ENCODE assay signal across 9 mouse cellular contexts in genomic region chr2:128139781-128140180, GRCm38 (mm10). TPM values are rescaled to one million over a fixed set of nuclear protein-coding genes. Genes with fewer than 3 reads are reported as not detected.
DNase-seq lines count a peak whose midpoint lies in the region; ATAC-seq and TF ChIP-seq lines count a peak whose summit lies in the region.
"Had no signal": no experiment of that assay in that cellular context is flagged by ENCODE, and none has a peak within 500 bp of the region (broad histone marks: within the 10 kb centered on the region; RNA-seq: fewer than 3 reads in every experiment).

No protein-coding gene starts in this region.

- no peaks in the 10 kb centered on the region for H3K27me3 ChIP-seq in heart, adult 2 months (ENCODE audit: control insufficient read depth, insufficient read depth, low read length)
- no peaks in the 10 kb centered on the region for H3K27me3 ChIP-seq in forebrain, postnatal 0 days (ENCODE audit: insufficient read depth, low read length)
- no peaks in the 10 kb centered on the region for H3K27me3 ChIP-seq in midbrain, embryonic 16.5 days (ENCODE audit: control insufficient read depth, insufficient read depth, low read depth, low read length)

- H3K27ac ChIP-seq in heart, adult 2 months, result peak overlapping the region; percentile 41
- H3K27ac ChIP-seq in forebrain, postnatal 0 days (ENCODE audit: low read depth, low read length), result no peak overlapping the region
- H3K27ac ChIP-seq in midbrain, embryonic 16.5 days (ENCODE audit: low read length), result no peak overlapping the region

- peaks cover 9% of the 10 kb centered on the region for H3K4me1 ChIP-seq in heart, adult 2 months (ENCODE audit: control insufficient read depth, insufficient read depth, low read length)
- H3K4me1 ChIP-seq in forebrain, postnatal 0 days (ENCODE audit: insufficient read depth), result peaks cover 5% of the 10 kb centered on the region; the same call in 1 of the 2 replicates
- peaks cover 10% of the 10 kb centered on the region for H3K4me1 ChIP-seq in midbrain, embryonic 16.5 days (ENCODE audit: control insufficient read depth, insufficient read depth, low read length)

- TF ChIP-seq CTCF in heart, adult 2 months (IDR thresholded peaks at IDR 0.05), result no peak
- no peak for TF ChIP-seq CTCF in forebrain, postnatal 0 days (IDR thresholded peaks at IDR 0.05; ENCODE audit: low read depth)

- TF ChIP-seq POLR2A in heart, adult 2 months (IDR thresholded peaks at IDR 0.05; ENCODE audit: insufficient read depth, low read depth, low read length), result no peak

- ATAC-seq in forebrain, postnatal 0 days, result peak; percentile 78
- ATAC-seq in midbrain, embryonic 16.5 days, result peak; percentile 69; the same call in 1 of the 2 replicates

- peak overlapping the region; percentile 3 for H3K4me2 ChIP-seq in forebrain, postnatal 0 days (ENCODE audit: low read depth)
- H3K4me2 ChIP-seq in midbrain, embryonic 16.5 days (ENCODE audit: low read length), result peak overlapping the region; percentile 5; the same call in 1 of the 2 replicates

- H3K9ac ChIP-seq in heart, adult 2 months (ENCODE audit: low read depth, low read length), result no peak overlapping the region
- no peak overlapping the region for H3K9ac ChIP-seq in forebrain, postnatal 0 days
- no peak overlapping the region for H3K9ac ChIP-seq in midbrain, embryonic 16.5 days (ENCODE audit: low read depth, low read length)

- 0 out of 2 replicates have a peak, but pooled peaks cover 1% of the 10 kb centered on the region for H3K79me2 ChIP-seq in heart, adult 2 months (replicated peaks; ENCODE audit: control insufficient read depth, insufficient read depth, low read length)

- peak in 1 of 2 experiments; percentile 34 for DNase-seq in heart, adult 2 months
- DNase-seq in heart, adult 8-10 months (ENCODE audit: low spot score), result no peak
- DNase-seq in forebrain, postnatal 0 days, result peak; percentile 48
- peak; percentile 58 for DNase-seq in kidney, adult 9 months
- DNase-seq in urinary bladder, adult 18-20 months (ENCODE audit: low spot score in 2 of 2), result no peak
- no peak for DNase-seq in spleen, postnatal 36 days (ENCODE audit: low spot score in 2 of 2)
- DNase-seq in cerebellum, adult 18-20 months, result no peak
- DNase-seq: cerebellum, adult 8-10 months had no signal

- no peak for TF ChIP-seq EP300 in heart, adult 2 months (IDR thresholded peaks at IDR 0.05; ENCODE audit: insufficient read depth, low read depth, low read length)

- H3K9me3 ChIP-seq in forebrain, postnatal 0 days (ENCODE audit: low read length), result no peaks in the 10 kb centered on the region
- H3K9me3 ChIP-seq in midbrain, embryonic 16.5 days (replicated peaks; ENCODE audit: control insufficient read depth, low read length, poor library complexity, severe bottlenecking), result no peaks in the 10 kb centered on the region

- intact Hi-C loops in heart, adult 2 months (cut with DNase I), result no loop called here

- no peak overlapping the region for H3K4me3 ChIP-seq in heart, adult 2 months
- no peak overlapping the region for H3K4me3 ChIP-seq in forebrain, postnatal 0 days (ENCODE audit: low read depth, low read length)
- H3K4me3 ChIP-seq in midbrain, embryonic 16.5 days (ENCODE audit: low read depth, low read length), result no peak overlapping the region

- H3K36me3 ChIP-seq in heart, adult 2 months (ENCODE audit: control insufficient read depth, insufficient read depth, low read length), result 0 out of 2 replicates have a peak, but pooled peaks cover 2% of the 10 kb centered on the region
- H3K36me3 ChIP-seq in forebrain, postnatal 0 days (ENCODE audit: insufficient read depth), result no peaks in the 10 kb centered on the region
- H3K36me3 ChIP-seq in midbrain, embryonic 16.5 days (ENCODE audit: control insufficient read depth, insufficient read depth, low read length), result no peaks in the 10 kb centered on the region

- 63% methylated on average over 15 of the region's 15 CpGs for WGBS in heart, adult 2 months
- WGBS in forebrain, postnatal 0 days, result 33% methylated on average over 15 of the region's 15 CpGs
- WGBS in midbrain, embryonic 16.5 days, result 34% methylated on average over 15 of the region's 15 CpGs

RNA-seq across cellular contexts. Expression of gene Bcl2l11, which starts 13.9 kb away (rescaled TPM):
- total RNA-seq in heart, adult 2 months (2021), result 10 to 100 TPM; 13.5 to 19.9 TPM
- 10.9 and 14.9 TPM in 2 replicates for polyA plus RNA-seq in heart, adult 2 months (2012; rRNA removed)
- 10 to 100 TPM in 2 of 4 experiments, 1 to 10 TPM in 2; 7.6 to 16.4 (median 11.3) TPM for total RNA-seq in heart, adult 8-10 months (2022)
- total RNA-seq in forebrain, postnatal 0 days (2014; rRNA removed), result 5.2 and 11.2 TPM in 2 replicates
- polyA plus RNA-seq in forebrain, postnatal 0 days (2015; fragmentation: Nextera tagmentation; extraction: Ambion mirVana), result 4.9 and 6.7 TPM in 2 replicates
- polyA plus RNA-seq in midbrain, embryonic 16.5 days (2015; fragmentation: Nextera tagmentation; extraction: Ambion mirVana), result 7.4 and 9.4 TPM in 2 replicates

Comparison
In these comparisons a context has a peak if more than half of its experiments do, and no peak if none do; other contexts are left out.
1. DNase-seq: peak in forebrain, postnatal 0 days (single experiment) and kidney, adult 9 months (single experiment); none in heart, adult 8-10 months (single experiment), urinary bladder, adult 18-20 months (0 of 2), spleen, postnatal 36 days (0 of 2) and cerebellum, adult 18-20 months (0 of 2).